Mouse (Mus musculus) MEL (cell line): ENCODE data around the gene Csf2ra. TPM values are rescaled to one million over a fixed set of nuclear protein-coding genes. Genes with fewer than 3 reads are reported as not detected.

Experiments
- DNase-seq: peaks from one replicate; pipeline ENCODE4 v3.0.0; 2011; ENCODE audit warnings: low read depth, low spot score
- H3K27ac ChIP-seq: 2 replicates; pipeline ENCODE4 v1.5.1; 2012; ENCODE audit warnings: low read depth, mild to moderate bottlenecking, control low read depth, low read length, moderate library complexity; ENCODE audit not compliant: control insufficient read depth
- H3K27me3 ChIP-seq, 2 experiments: fragments of 150-350 bp in 1 of 2; sonication (generic) in 1 of 2; 2 replicates each; pipeline ENCODE4 v1.6.1; 2012; ENCODE audit warnings: low read length in 2 of 2, mild to moderate bottlenecking in 2 of 2, improper control_type of control experiment in 1 of 2, moderate library complexity in 1 of 2; ENCODE audit not compliant: insufficient read depth in 2 of 2, control insufficient read depth in 1 of 2
- H3K36me3 ChIP-seq, 2 experiments: 2 replicates each; pipeline ENCODE4 v1.6.1; 2012 to 2014; ENCODE audit warnings: low read length in 2 of 2, improper control_type of control experiment in 1 of 2, inconsistent platforms in 1 of 2, mild to moderate bottlenecking in 1 of 2; ENCODE audit not compliant: insufficient read depth in 2 of 2, control insufficient read depth in 1 of 2
- H3K4me1 ChIP-seq, 2 experiments: fragments of 150-350 bp in 1 of 2; sonication (generic) in 1 of 2; 2 replicates each; pipeline ENCODE4 v1.6.1; 2012; ENCODE audit warnings: low read length in 2 of 2, improper control_type of control experiment in 1 of 2, mild to moderate bottlenecking in 1 of 2; ENCODE audit not compliant: insufficient read depth in 2 of 2, control insufficient read depth in 1 of 2
- H3K4me3 ChIP-seq, 2 experiments: fragments of 150-350 bp in 1 of 2; sonication (generic) in 1 of 2; 2 replicates each; pipeline ENCODE4 v1.5.1; 2012; ENCODE audit warnings: low read depth in 2 of 2, low read length in 2 of 2, mild to moderate bottlenecking in 2 of 2, moderate library complexity in 2 of 2, control low read depth in 1 of 2, improper control_type of control experiment in 1 of 2; ENCODE audit not compliant: control insufficient read depth in 1 of 2, insufficient read depth in 1 of 2
- H3K79me2 ChIP-seq: 2 replicates; pipeline ENCODE4 v1.6.1; 2012; ENCODE audit warnings: mild to moderate bottlenecking, low read length, moderate library complexity; ENCODE audit not compliant: control insufficient read depth, poor library complexity, insufficient read depth
- H3K9ac ChIP-seq: 2 replicates; pipeline ENCODE4 v1.6.1; 2012; ENCODE audit warnings: low read depth, mild to moderate bottlenecking, control low read depth, low read length, moderate library complexity; ENCODE audit not compliant: control insufficient read depth, poor library complexity, severe bottlenecking
- H3K9me3 ChIP-seq: fragments of 150-350 bp; sonication (generic); replicated peaks from 2 replicates; pipeline ENCODE4 v1.6.1; 2012; ENCODE audit warnings: mild to moderate bottlenecking, low read length, improper control_type of control experiment, moderate library complexity; ENCODE audit not compliant: insufficient read depth
- BHLHE40 ChIP-seq: IDR thresholded peaks from 2 replicates; pipeline ENCODE4 v1.6.1; 2012; ENCODE audit warnings: low read depth, mild to moderate bottlenecking, inconsistent platforms, low read length, improper control_type of control experiment, borderline replicate concordance
- CHD1 ChIP-seq: IDR thresholded peaks from 2 replicates; pipeline ENCODE4 v1.6.1; 2012; ENCODE audit warnings: low read depth, mild to moderate bottlenecking, inconsistent platforms, low read length, improper control_type of control experiment
- CTCF ChIP-seq, 3 experiments: IDR thresholded peaks in 2 of 3; conservative IDR thresholded peaks in 1 of 3; 2 replicates each; pipeline ENCODE4 v1.5.1; 2011 to 2012; ENCODE audit warnings: low read length in 3 of 3, low read depth in 2 of 3, mild to moderate bottlenecking in 2 of 3, improper control_type of control experiment in 1 of 3, inconsistent platforms in 1 of 3, mixed read lengths in 1 of 3, moderate library complexity in 1 of 3; ENCODE audit not compliant: control insufficient read depth in 1 of 3, insufficient read depth in 1 of 3, poor library complexity in 1 of 3, severe bottlenecking in 1 of 3
- E2F4 ChIP-seq: IDR thresholded peaks from 2 replicates; pipeline ENCODE4 v1.6.1; 2011; ENCODE audit warnings: low read depth, low read length, improper control_type of control experiment, borderline replicate concordance
- ELF1 ChIP-seq: IDR thresholded peaks from 2 replicates; pipeline ENCODE4 v1.6.1; 2014; ENCODE audit warnings: low read depth, mild to moderate bottlenecking, inconsistent platforms, low read length, improper control_type of control experiment, moderate library complexity
- EP300 ChIP-seq, 2 experiments: IDR thresholded peaks; 2 replicates each; pipeline ENCODE4 v1.6.1; 2011; ENCODE audit warnings: improper control_type of control experiment in 2 of 2, low read length in 2 of 2, low read depth in 1 of 2, mild to moderate bottlenecking in 1 of 2
- ETS1 ChIP-seq: IDR thresholded peaks from 2 replicates; pipeline ENCODE4 v1.6.1; 2012; ENCODE audit warnings: low read depth, mild to moderate bottlenecking, inconsistent platforms, low read length, improper control_type of control experiment, moderate library complexity
- GABPA ChIP-seq: IDR thresholded peaks from 2 replicates; pipeline ENCODE4 v1.6.1; 2012; ENCODE audit warnings: low read depth, mild to moderate bottlenecking, inconsistent platforms, low read length, improper control_type of control experiment, moderate library complexity
- GATA1 ChIP-seq: IDR thresholded peaks from 2 replicates; pipeline ENCODE4 v1.6.1; 2011; ENCODE audit warnings: low read depth, low read length, improper control_type of control experiment
- HCFC1 ChIP-seq: IDR thresholded peaks from 2 replicates; pipeline ENCODE4 v1.6.1; 2012; ENCODE audit warnings: low read depth, mild to moderate bottlenecking, inconsistent platforms, low read length, improper control_type of control experiment, moderate library complexity
- KAT2A ChIP-seq: conservative IDR thresholded peaks from 2 replicates; pipeline ENCODE4 v1.6.1; 2012; ENCODE audit warnings: low read depth, low read length, improper control_type of control experiment, inconsistent platforms
- MAFK ChIP-seq: IDR thresholded peaks from 2 replicates; pipeline ENCODE4 v1.6.1; 2011; ENCODE audit warnings: low read depth, mild to moderate bottlenecking, low read length, improper control_type of control experiment, borderline replicate concordance
- MAZ ChIP-seq: IDR thresholded peaks from 2 replicates; pipeline ENCODE4 v1.6.1; 2012; ENCODE audit warnings: low read depth, mild to moderate bottlenecking, inconsistent platforms, low read length, improper control_type of control experiment
- MEF2A ChIP-seq: IDR thresholded peaks from 2 replicates; pipeline ENCODE4 v1.6.1; 2014; ENCODE audit warnings: low read depth, mild to moderate bottlenecking, inconsistent platforms, low read length, improper control_type of control experiment; ENCODE audit not compliant: poor library complexity, insufficient replicate concordance, severe bottlenecking; ENCODE audit errors: extremely low read depth
- MYB ChIP-seq: IDR thresholded peaks from 2 replicates; pipeline ENCODE4 v1.6.1; 2011; ENCODE audit warnings: mild to moderate bottlenecking, low read depth, low read length, improper control_type of control experiment
- MYC ChIP-seq: IDR thresholded peaks from 2 replicates; pipeline ENCODE4 v1.6.1; 2011; ENCODE audit warnings: low read depth, mild to moderate bottlenecking, low read length, improper control_type of control experiment, moderate library complexity
- POLR2AphosphoS5 ChIP-seq: IDR thresholded peaks from 2 replicates; pipeline ENCODE4 v1.6.1; 2012; ENCODE audit warnings: low read depth, borderline replicate concordance, mild to moderate bottlenecking, inconsistent platforms, low read length, moderate library complexity, mixed read lengths
- RAD21 ChIP-seq: IDR thresholded peaks from 2 replicates; pipeline ENCODE4 v1.6.1; 2011; ENCODE audit warnings: mild to moderate bottlenecking, low read depth, low read length, improper control_type of control experiment
- SIN3A ChIP-seq: IDR thresholded peaks from 2 replicates; pipeline ENCODE4 v1.6.1; 2012; ENCODE audit warnings: low read length, improper control_type of control experiment, inconsistent platforms
- TAL1 ChIP-seq: IDR thresholded peaks from 2 replicates; pipeline ENCODE4 v1.6.1; 2012; ENCODE audit warnings: mild to moderate bottlenecking, inconsistent platforms, low read length, moderate library complexity, mixed read lengths
- TBP ChIP-seq: IDR thresholded peaks from 2 replicates; pipeline ENCODE4 v1.8.0; 2011; ENCODE audit warnings: low read depth, low read length, improper control_type of control experiment
- TCF12 ChIP-seq: IDR thresholded peaks from 2 replicates; pipeline ENCODE4 v1.6.1; 2014; ENCODE audit warnings: low read depth, mild to moderate bottlenecking, inconsistent platforms, low read length, improper control_type of control experiment, moderate library complexity
- ZC3H11A ChIP-seq: IDR thresholded peaks from 2 replicates; pipeline ENCODE4 v1.6.1; 2012; ENCODE audit warnings: low read depth, mild to moderate bottlenecking, inconsistent platforms, low read length, improper control_type of control experiment
- ZKSCAN1 ChIP-seq: IDR thresholded peaks from 2 replicates; pipeline ENCODE4 v1.6.1; 2012; ENCODE audit warnings: low read depth, mild to moderate bottlenecking, inconsistent platforms, low read length, improper control_type of control experiment, moderate library complexity
- ZMIZ1 ChIP-seq: IDR thresholded peaks from 2 replicates; pipeline ENCODE4 v1.6.1; 2012; ENCODE audit warnings: low read depth, mild to moderate bottlenecking, inconsistent platforms, low read length, improper control_type of control experiment, moderate library complexity
- ZNF384 ChIP-seq: IDR thresholded peaks from 2 replicates; pipeline ENCODE4 v1.6.1; 2012; ENCODE audit warnings: low read depth, mild to moderate bottlenecking, inconsistent platforms, low read length, improper control_type of control experiment
- polyA plus RNA-seq, 2 experiments: library from polyadenylated mRNA; stranded (reverse) in 1 of 2; unstranded in 1 of 2; fragments of >175 nt in 1 of 2; fragments of >200 nt in 1 of 2; gene quantifications; 2 replicates each; pipeline versions ENCODE4 v1.2.1 to v1.2.4; 2012; ENCODE audit warnings: low replicate concordance in 2 of 2, low read depth in 1 of 2; ENCODE audit not compliant: insufficient read length in 2 of 2, insufficient read depth in 1 of 2, missing spikeins in 1 of 2
- total RNA-seq: library from RNA; depleted of rRNA; stranded (reverse); fragments of 300-350 nt; gene quantifications from 2 replicates; pipeline ENCODE4 v1.2.3, GENCODE M21; 2012

Gene Csf2ra
- total and polyA plus RNA-seq, 3 experiments: not detected

GRCm38 (mm10) chr19:61226928-61227854 is 1.0 kb downstream of the Csf2ra start:
- no peaks in the 10 kb centered on the region for H3K27me3 ChIP-seq
- no peak overlapping the region for H3K27ac ChIP-seq
- no peaks in the 10 kb centered on the region for H3K36me3 ChIP-seq
- H3K79me2 ChIP-seq: no peaks in the 10 kb centered on the region
- TF ChIP-seq POLR2AphosphoS5: no peak
- no peak for TF ChIP-seq ZMIZ1
- TF ChIP-seq RAD21: no peak
- no peak for TF ChIP-seq SIN3A
- no peak for TF ChIP-seq GABPA
- no peak for TF ChIP-seq ZNF384
- TF ChIP-seq CTCF (IDR thresholded peaks at IDR 0.05 in 2 of 3, conservative IDR thresholded peaks at IDR 0.05 in 1 of 3; ENCODE audit: control insufficient read depth in 1 of 3, insufficient read depth in 1 of 3, low read depth in 2 of 3, low read length in 3 of 3, poor library complexity in 1 of 3, severe bottlenecking in 1 of 3): no peak
- TF ChIP-seq ELF1: no peak
- TF ChIP-seq KAT2A: no peak
- TF ChIP-seq E2F4: no peak
- no peak for TF ChIP-seq BHLHE40
- no peak for TF ChIP-seq MAZ
- no peak for TF ChIP-seq CHD1
- H3K9ac ChIP-seq: no peak overlapping the region
- DNase-seq: no peak
- no peak overlapping the region for H3K4me3 ChIP-seq
- H3K9me3 ChIP-seq: no peaks in the 10 kb centered on the region
- no peaks in the 10 kb centered on the region for H3K4me1 ChIP-seq

GRCm38 (mm10) chr19:61226401-61226927 is 1.8 kb downstream of the Csf2ra start:
- H3K9ac ChIP-seq: no peak overlapping the region
- H3K27me3 ChIP-seq: no peaks in the 10 kb centered on the region
- no peaks in the 10 kb centered on the region for H3K79me2 ChIP-seq
- DNase-seq: no peak
- no peak overlapping the region for H3K4me3 ChIP-seq
- H3K9me3 ChIP-seq: no peaks in the 10 kb centered on the region
- no peaks in the 10 kb centered on the region for H3K36me3 ChIP-seq
- no peaks in the 10 kb centered on the region for H3K4me1 ChIP-seq
- TF ChIP-seq EP300 (IDR thresholded peaks at IDR 0.05; ENCODE audit: low read depth in 1 of 2, low read length in 2 of 2): no peak
- TF ChIP-seq MAFK: no peak
- TF ChIP-seq SIN3A: no peak
- TF ChIP-seq KAT2A: no peak
- TF ChIP-seq ZKSCAN1: no peak
- TF ChIP-seq HCFC1: no peak
- no peak for TF ChIP-seq E2F4
- TF ChIP-seq MYB: no peak
- no peak for TF ChIP-seq ETS1
- no peak for TF ChIP-seq TAL1
- no peak for TF ChIP-seq MEF2A
- TF ChIP-seq MYC: no peak
- no peak for TF ChIP-seq GATA1
- TF ChIP-seq ZC3H11A: no peak
- TF ChIP-seq TBP: no peak
- no peak for TF ChIP-seq TCF12
- no peak for TF ChIP-seq CTCF (IDR thresholded peaks at IDR 0.05 in 2 of 3, conservative IDR thresholded peaks at IDR 0.05 in 1 of 3; ENCODE audit: control insufficient read depth in 1 of 3, insufficient read depth in 1 of 3, low read depth in 2 of 3, low read length in 3 of 3, poor library complexity in 1 of 3, severe bottlenecking in 1 of 3)
- no peak for TF ChIP-seq CHD1
- no peak overlapping the region for H3K27ac ChIP-seq
